Comparison of ENCODE assay signal across 25 mouse cellular contexts in the genomic region with DNA sequence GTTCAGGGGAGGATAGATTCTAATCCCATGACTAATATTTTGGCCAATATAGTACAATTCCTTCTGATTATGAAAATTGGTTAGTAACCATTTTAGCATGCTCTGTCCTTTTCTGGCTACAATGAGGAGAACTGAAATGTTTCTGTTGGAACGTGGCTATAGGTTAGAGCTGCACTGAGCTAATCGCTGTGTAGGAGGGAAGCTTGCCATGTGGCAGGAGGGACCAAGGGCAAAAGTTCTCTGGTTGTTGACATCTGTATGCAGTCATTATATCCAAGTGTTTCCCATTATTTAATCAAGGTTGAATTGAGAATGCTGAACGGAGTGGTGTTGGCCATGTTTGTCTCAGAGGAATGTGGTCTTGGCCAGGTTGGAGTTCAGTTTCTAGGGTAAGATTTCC.
DNase-seq lines count a peak whose midpoint lies in the region; ATAC-seq and TF ChIP-seq lines count a peak whose summit lies in the region.
"Had no signal": no experiment of that assay in that cellular context is flagged by ENCODE, and none has a peak within 500 bp of the region (broad histone marks: within the 10 kb centered on the region; RNA-seq: fewer than 3 reads in every experiment).

No protein-coding gene starts in this region.

- H3K4me3 ChIP-seq in midbrain, embryonic 15.5 days, result no peak overlapping the region
- no peak overlapping the region for H3K4me3 ChIP-seq in midbrain, embryonic 10.5 days
- H3K4me3 ChIP-seq in embryonic facial prominence, embryonic 10.5 days, result no peak overlapping the region
- H3K4me3 ChIP-seq in embryonic facial prominence, embryonic 13.5 days, result no peak overlapping the region
- H3K4me3 ChIP-seq in midbrain, postnatal 0 days (ENCODE audit: low read depth, low read length), result no peak overlapping the region
- H3K4me3 ChIP-seq: erythroblast, embryonic 14.5 days; forebrain, embryonic 12.5 days; gastrocnemius, adult 2 months; heart, adult 2 months; hindbrain, embryonic 12.5 days; intestine, embryonic 15.5 days had no signal

- WGBS in midbrain, embryonic 15.5 days, result 61% methylated on average over 3 of the region's 3 CpGs
- 83% methylated on average over 3 of the region's 3 CpGs for WGBS in midbrain, embryonic 10.5 days
- 60% methylated on average over 3 of the region's 3 CpGs for WGBS in embryonic facial prominence, embryonic 10.5 days
- 24% methylated on average over 3 of the region's 3 CpGs for WGBS in embryonic facial prominence, embryonic 13.5 days
- WGBS in midbrain, postnatal 0 days, result 45% methylated on average over 3 of the region's 3 CpGs

- no peak for TF ChIP-seq CTCF in midbrain, postnatal 0 days (IDR thresholded peaks at IDR 0.05)

- H3K9me3 ChIP-seq in midbrain, embryonic 15.5 days, result no peaks in the 10 kb centered on the region
- no peaks in the 10 kb centered on the region for H3K9me3 ChIP-seq in midbrain, embryonic 10.5 days (replicated peaks)
- H3K9me3 ChIP-seq in embryonic facial prominence, embryonic 10.5 days, result no peaks in the 10 kb centered on the region
- H3K9me3 ChIP-seq in embryonic facial prominence, embryonic 13.5 days, result no peaks in the 10 kb centered on the region
- no peaks in the 10 kb centered on the region for H3K9me3 ChIP-seq in midbrain, postnatal 0 days (ENCODE audit: low read length)
- H3K9me3 ChIP-seq: forebrain, embryonic 12.5 days; hindbrain, embryonic 12.5 days; intestine, embryonic 15.5 days had no signal

- H3K9ac ChIP-seq in midbrain, embryonic 15.5 days, result no peak overlapping the region
- no peak overlapping the region for H3K9ac ChIP-seq in embryonic facial prominence, embryonic 13.5 days
- H3K9ac ChIP-seq in midbrain, postnatal 0 days (replicated peaks; ENCODE audit: low read length, poor library complexity, severe bottlenecking), result no peak overlapping the region
- H3K9ac ChIP-seq: forebrain, embryonic 12.5 days; hindbrain, embryonic 12.5 days; intestine, embryonic 15.5 days had no signal

- H3K27me3 ChIP-seq in midbrain, embryonic 15.5 days (replicated peaks), result no peaks in the 10 kb centered on the region
- H3K27me3 ChIP-seq in midbrain, embryonic 10.5 days (ENCODE audit: low read depth, poor library complexity, severe bottlenecking), result no peaks in the 10 kb centered on the region
- no peaks in the 10 kb centered on the region for H3K27me3 ChIP-seq in embryonic facial prominence, embryonic 10.5 days (replicated peaks; ENCODE audit: low read depth, poor library complexity, severe bottlenecking)
- no peaks in the 10 kb centered on the region for H3K27me3 ChIP-seq in embryonic facial prominence, embryonic 13.5 days
- no peaks in the 10 kb centered on the region for H3K27me3 ChIP-seq in midbrain, postnatal 0 days (ENCODE audit: insufficient read depth, low read length)
- H3K27me3 ChIP-seq: forebrain, embryonic 12.5 days; hindbrain, embryonic 12.5 days; intestine, embryonic 15.5 days had no signal

- H3K4me2 ChIP-seq in midbrain, embryonic 15.5 days, result no peak overlapping the region
- H3K4me2 ChIP-seq in embryonic facial prominence, embryonic 13.5 days, result no peak overlapping the region
- H3K4me2 ChIP-seq in midbrain, postnatal 0 days (ENCODE audit: low read depth, low read length, poor library complexity, severe bottlenecking), result no peak overlapping the region
- H3K4me2 ChIP-seq: forebrain, embryonic 12.5 days; heart, embryonic 11.5 days; hindbrain, embryonic 12.5 days; intestine, embryonic 15.5 days had no signal

- H3K36me3 ChIP-seq in midbrain, embryonic 15.5 days (replicated peaks), result no peaks in the 10 kb centered on the region
- no peaks in the 10 kb centered on the region for H3K36me3 ChIP-seq in midbrain, embryonic 10.5 days
- no peaks in the 10 kb centered on the region for H3K36me3 ChIP-seq in embryonic facial prominence, embryonic 10.5 days (replicated peaks)
- no peaks in the 10 kb centered on the region for H3K36me3 ChIP-seq in embryonic facial prominence, embryonic 13.5 days
- no peaks in the 10 kb centered on the region for H3K36me3 ChIP-seq in midbrain, postnatal 0 days (ENCODE audit: insufficient read depth, low read length)
- H3K36me3 ChIP-seq: forebrain, embryonic 12.5 days; hindbrain, embryonic 12.5 days; intestine, embryonic 15.5 days had no signal

- H3K27ac ChIP-seq in midbrain, embryonic 15.5 days, result no peak overlapping the region
- H3K27ac ChIP-seq in midbrain, embryonic 10.5 days (replicated peaks), result no peak overlapping the region
- H3K27ac ChIP-seq in embryonic facial prominence, embryonic 10.5 days (replicated peaks), result no peak overlapping the region
- H3K27ac ChIP-seq in embryonic facial prominence, embryonic 13.5 days, result no peak overlapping the region
- H3K27ac ChIP-seq in midbrain, postnatal 0 days (ENCODE audit: low read depth, low read length), result no peak overlapping the region
- H3K27ac ChIP-seq: forebrain, embryonic 12.5 days; gastrocnemius, adult 2 months; heart, adult 2 months; hindbrain, embryonic 12.5 days; intestine, embryonic 15.5 days had no signal

- H3K4me1 ChIP-seq in midbrain, embryonic 15.5 days, result no peaks in the 10 kb centered on the region
- no peaks in the 10 kb centered on the region; the same call in 1 of the 2 replicates for H3K4me1 ChIP-seq in midbrain, embryonic 10.5 days
- H3K4me1 ChIP-seq in embryonic facial prominence, embryonic 10.5 days, result peaks cover 10% of the 10 kb centered on the region
- no peaks in the 10 kb centered on the region for H3K4me1 ChIP-seq in embryonic facial prominence, embryonic 13.5 days
- no peaks in the 10 kb centered on the region for H3K4me1 ChIP-seq in midbrain, postnatal 0 days (ENCODE audit: insufficient read depth, low read length)
- H3K4me1 ChIP-seq: forebrain, embryonic 12.5 days; hindbrain, embryonic 12.5 days; intestine, embryonic 15.5 days had no signal

- peak; percentile 60; the same call in 1 of the 2 replicates for ATAC-seq in midbrain, embryonic 15.5 days (replicated peaks)
- ATAC-seq in embryonic facial prominence, embryonic 13.5 days (ENCODE audit: insufficient number of reproducible peaks, insufficient read depth, low FRiP score, low TSS enrichment, low read depth), result 0 out of 2 replicates have a peak, but pooled peaks have one; percentile 37
- ATAC-seq in midbrain, postnatal 0 days (ENCODE audit: low FRiP score), result 0 out of 2 replicates have a peak, but pooled peaks have one; percentile 13
- ATAC-seq: activated CD4-positive, CD25-positive, alpha-beta regulatory T cell, adult 4 months; CD4-positive, CD25-positive, alpha-beta regulatory T cell, adult 4 months; forebrain, embryonic 16.5 days; hindbrain, embryonic 16.5 days; intestine, embryonic 15.5 days had no signal

- DNase-seq in midbrain, embryonic 10.5 days (ENCODE audit: low spot score), result no peak
- peak; percentile 38 for DNase-seq in embryonic facial prominence, embryonic 10.5 days (ENCODE audit: low spot score)
- DNase-seq in midbrain, postnatal 0 days (ENCODE audit: low spot score), result no peak
- no peak for DNase-seq in cerebellum, postnatal 25 days
- DNase-seq in ovary, postnatal 36 days (ENCODE audit: low spot score), result no peak
- DNase-seq: adrenal gland, adult 8-10 months; adrenal gland, postnatal 25 days; cerebellum, adult 11-12 months; cerebellum, adult 8-10 months; cerebellum, postnatal 10 days; gastrocnemius, adult 2 months; gastrocnemius, postnatal 14 days; heart, adult 2 months; kidney, adult 11 months had no signal
